In the genomic region with DNA sequence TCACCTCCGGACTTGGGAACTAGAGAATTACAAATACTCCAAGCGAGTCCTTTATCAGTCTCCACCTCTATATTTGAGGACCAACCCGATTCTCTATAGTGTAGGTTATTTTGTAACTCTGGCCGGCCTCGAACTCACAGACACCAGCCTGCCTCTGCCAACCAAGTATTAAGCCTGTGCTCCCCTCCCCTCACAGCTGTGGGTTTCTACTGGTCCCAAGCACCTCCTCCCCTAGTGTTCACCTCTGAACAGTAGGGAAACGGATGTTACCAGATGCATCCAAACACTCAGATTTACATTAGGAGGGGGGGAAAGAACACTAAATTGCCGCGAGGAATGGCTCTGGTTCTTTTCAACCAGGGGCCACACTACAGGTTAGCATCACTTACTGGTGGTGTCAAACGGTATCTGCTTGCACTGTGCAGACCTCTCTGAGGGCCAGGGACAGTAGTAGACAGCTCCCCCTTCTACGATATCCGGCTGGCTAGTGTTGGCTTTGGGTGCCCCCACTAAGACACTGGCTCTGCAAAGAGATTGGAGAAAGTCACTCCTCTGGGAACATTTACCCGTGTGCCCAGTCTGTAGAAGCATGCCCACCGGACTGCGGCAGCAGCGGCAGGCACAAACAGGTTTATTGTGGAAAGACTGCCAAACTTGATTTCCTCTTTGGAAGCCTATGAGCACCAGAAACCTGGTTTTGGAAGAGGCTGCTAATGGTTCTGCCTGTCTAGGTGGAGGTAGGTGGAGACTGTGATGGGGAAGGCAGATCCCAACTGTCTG, we compare ENCODE assay signal across 8 mouse cellular contexts. TPM values are rescaled to one million over a fixed set of nuclear protein-coding genes. Genes with fewer than 3 reads are reported as not detected.
DNase-seq lines count a peak whose midpoint lies in the region; ATAC-seq and TF ChIP-seq lines count a peak whose summit lies in the region.

No protein-coding gene starts in this region.

- H3K4me2 ChIP-seq in lung, postnatal 0 days (replicated peaks; ENCODE audit: low read depth, low read length), result peak overlapping the region; percentile 88
- peak overlapping the region; percentile 98 for H3K4me2 ChIP-seq in heart, embryonic 16.5 days (ENCODE audit: low read depth, low read length)
- H3K4me2 ChIP-seq in limb, embryonic 14.5 days (replicated peaks; ENCODE audit: low read depth, low read length, severe bottlenecking), result peak overlapping the region; percentile 77
- peak overlapping the region; percentile 82 for H3K4me2 ChIP-seq in stomach, embryonic 15.5 days

- no peak for ATAC-seq in lung, postnatal 0 days
- ATAC-seq in heart, embryonic 16.5 days (replicated peaks; ENCODE audit: extremely low read depth, insufficient read depth, low FRiP score), result no peak
- no peak for ATAC-seq in limb, embryonic 14.5 days (ENCODE audit: low FRiP score, low read depth)
- ATAC-seq in stomach, embryonic 15.5 days (ENCODE audit: insufficient read depth, low FRiP score, low read depth), result no peak

- TF ChIP-seq POLR2A in limb, embryonic 14.5 days (IDR thresholded peaks at IDR 0.05; ENCODE audit: borderline replicate concordance, extremely low read depth, insufficient read depth, insufficient read length), result no peak
- no peak for TF ChIP-seq POLR2A in cerebellum, adult 2 months (IDR thresholded peaks at IDR 0.05; ENCODE audit: borderline replicate concordance, insufficient read depth, low read length)

- H3K27me3 ChIP-seq in lung, postnatal 0 days (replicated peaks; ENCODE audit: insufficient read depth, low read length), result no peaks in the 10 kb centered on the region
- H3K27me3 ChIP-seq in heart, embryonic 16.5 days (ENCODE audit: control insufficient read depth, insufficient read depth, low read length), result peaks cover 16% of the 10 kb centered on the region
- H3K27me3 ChIP-seq in limb, embryonic 14.5 days (ENCODE audit: control insufficient read depth, insufficient read depth, low read length), result 0 out of 2 replicates have a peak, but pooled peaks cover 3% of the 10 kb centered on the region
- no peaks in the 10 kb centered on the region for H3K27me3 ChIP-seq in stomach, embryonic 15.5 days (replicated peaks)
- H3K27me3 ChIP-seq in cerebellum, adult 2 months (ENCODE audit: control insufficient read depth, insufficient read depth, low read length), result no peaks in the 10 kb centered on the region; the same call in 1 of the 2 replicates

- 36% methylated on average over 15 of the region's 15 CpGs for WGBS in lung, postnatal 0 days
- WGBS in heart, embryonic 16.5 days, result 50% methylated on average over 15 of the region's 15 CpGs
- 51% methylated on average over 15 of the region's 15 CpGs for WGBS in limb, embryonic 14.5 days
- 47% methylated on average over 15 of the region's 15 CpGs for WGBS in stomach, embryonic 15.5 days
- 73% methylated on average over 15 of the region's 15 CpGs for WGBS in cerebellum, adult 2 months

- no peaks in the 10 kb centered on the region for H3K9me3 ChIP-seq in lung, postnatal 0 days (ENCODE audit: low read length)
- no peaks in the 10 kb centered on the region for H3K9me3 ChIP-seq in heart, embryonic 16.5 days (replicated peaks; ENCODE audit: control insufficient read depth, low read length)
- no peaks in the 10 kb centered on the region for H3K9me3 ChIP-seq in limb, embryonic 14.5 days (ENCODE audit: control insufficient read depth, low read length)
- no peaks in the 10 kb centered on the region for H3K9me3 ChIP-seq in stomach, embryonic 15.5 days

- TF ChIP-seq EP300 in lung, postnatal 0 days (IDR thresholded peaks at IDR 0.05), result no peak

- peak overlapping the region; percentile 64 for H3K4me3 ChIP-seq in lung, postnatal 0 days (ENCODE audit: low read depth, low read length)
- H3K4me3 ChIP-seq in heart, embryonic 16.5 days (ENCODE audit: low read length), result peak overlapping the region; percentile 74
- peak overlapping the region; percentile 64 for H3K4me3 ChIP-seq in limb, embryonic 14.5 days (replicated peaks; ENCODE audit: low read length)
- peak overlapping the region; percentile 57 for H3K4me3 ChIP-seq in stomach, embryonic 15.5 days (replicated peaks)
- no peak overlapping the region for H3K4me3 ChIP-seq in cerebellum, adult 2 months (replicated peaks; ENCODE audit: insufficient read depth, low read depth, low read length)

- no peaks in the 10 kb centered on the region for H3K4me1 ChIP-seq in lung, postnatal 0 days (ENCODE audit: insufficient read depth, low read depth, low read length)
- no peaks in the 10 kb centered on the region for H3K4me1 ChIP-seq in heart, embryonic 16.5 days (ENCODE audit: control insufficient read depth, insufficient read depth, low read length)
- 0 out of 2 replicates have a peak, but pooled peaks cover 3% of the 10 kb centered on the region for H3K4me1 ChIP-seq in limb, embryonic 14.5 days (ENCODE audit: control insufficient read depth, insufficient read depth, low read length)
- no peaks in the 10 kb centered on the region for H3K4me1 ChIP-seq in stomach, embryonic 15.5 days
- no peaks in the 10 kb centered on the region for H3K4me1 ChIP-seq in cerebellum, adult 2 months (ENCODE audit: control insufficient read depth, insufficient read depth, low read length)

- DNase-seq in lung, postnatal 0 days (ENCODE audit: low spot score), result no peak
- no peak for DNase-seq in lung, postnatal 4 days
- no peak for DNase-seq in limb, embryonic 14.5 days (ENCODE audit: low spot score)
- DNase-seq in right cerebral cortex, postnatal 10 days (ENCODE audit: low spot score in 2 of 2), result no peak
- no peak for DNase-seq in cerebellum, adult 2 months
- no peak for DNase-seq in urinary bladder, adult 2 months (ENCODE audit: low spot score)

- no peak for TF ChIP-seq CTCF in lung, postnatal 0 days (IDR thresholded peaks at IDR 0.05)
- no peak for TF ChIP-seq CTCF in cerebellum, adult 2 months (IDR thresholded peaks at IDR 0.05; ENCODE audit: borderline replicate concordance, insufficient read depth, low read depth, low read length)

- H3K9ac ChIP-seq in lung, postnatal 0 days (replicated peaks; ENCODE audit: low read depth), result peak overlapping the region; percentile 51; the same call in 1 of the 2 replicates
- H3K9ac ChIP-seq in heart, embryonic 16.5 days (ENCODE audit: low read length), result peak overlapping the region; percentile 76; the same call in 1 of the 2 replicates
- peak overlapping the region; percentile 82; the same call in 1 of the 2 replicates for H3K9ac ChIP-seq in limb, embryonic 14.5 days (ENCODE audit: low read depth, low read length, severe bottlenecking)
- peak overlapping the region; percentile 53; the same call in 1 of the 2 replicates for H3K9ac ChIP-seq in stomach, embryonic 15.5 days

- H3K27ac ChIP-seq in lung, postnatal 0 days (ENCODE audit: low read length), result 0 out of 2 replicates have a peak overlapping the region, but pooled peaks have one; percentile 20
- H3K27ac ChIP-seq in heart, embryonic 16.5 days (ENCODE audit: low read length), result no peak overlapping the region
- H3K27ac ChIP-seq in limb, embryonic 14.5 days (replicated peaks; ENCODE audit: low read depth, low read length), result 0 out of 2 replicates have a peak overlapping the region, but pooled peaks have one; percentile 3
- H3K27ac ChIP-seq in stomach, embryonic 15.5 days, result 0 out of 2 replicates have a peak overlapping the region, but pooled peaks have one; percentile 55
- no peak overlapping the region for H3K27ac ChIP-seq in cerebellum, adult 2 months (ENCODE audit: insufficient read depth, low read length)

- H3K36me3 ChIP-seq in lung, postnatal 0 days (ENCODE audit: insufficient read depth, low read length), result no peaks in the 10 kb centered on the region
- no peaks in the 10 kb centered on the region for H3K36me3 ChIP-seq in heart, embryonic 16.5 days (ENCODE audit: control insufficient read depth, insufficient read depth)
- no peaks in the 10 kb centered on the region for H3K36me3 ChIP-seq in limb, embryonic 14.5 days (ENCODE audit: control insufficient read depth, insufficient read depth, low read length)
- H3K36me3 ChIP-seq in stomach, embryonic 15.5 days, result no peaks in the 10 kb centered on the region

RNA-seq across cellular contexts. Expression of gene Itga8, which starts 1.1 kb away (rescaled TPM):
- 20.0 and 20.2 TPM in 2 replicates for polyA plus RNA-seq in lung, postnatal 0 days (2015; fragmentation: Nextera tagmentation; extraction: Ambion mirVana)
- 8.9 and 12.4 TPM in 2 replicates for polyA plus RNA-seq in heart, embryonic 16.5 days (2015; fragmentation: Nextera tagmentation; extraction: Ambion mirVana)
- polyA plus RNA-seq in limb, embryonic 14.5 days (2012; rRNA removed), result 10.7 and 11.3 TPM in 2 replicates
- polyA plus RNA-seq in limb, embryonic 14.5 days (2014; fragmentation: Nextera tagmentation; extraction: Ambion mirVana), result 14.6 and 18.4 TPM in 2 replicates
- 16.7 and 18.4 TPM in 2 replicates for polyA plus RNA-seq in stomach, embryonic 15.5 days (2015; fragmentation: Nextera tagmentation; extraction: Ambion mirVana)
- polyA plus RNA-seq in cerebellum, adult 2 months (2012; rRNA removed), result 0.77 and 0.90 TPM in 2 replicates
- 11.6 and 14.6 TPM in 2 replicates for polyA plus RNA-seq in urinary bladder, adult 2 months (2012; rRNA removed)

Comparison
In these comparisons a context has a peak if more than half of its experiments do, and no peak if none do; other contexts are left out.
1. H3K27ac ChIP-seq: peak in lung, postnatal 0 days (single experiment), limb, embryonic 14.5 days (single experiment) and stomach, embryonic 15.5 days (single experiment); none in heart, embryonic 16.5 days (single experiment) and cerebellum, adult 2 months (single experiment).
2. Peak in every context shown above with its lines, with median percentiles within 50 percentile points of each other: H3K4me2 ChIP-seq and H3K9ac ChIP-seq.